Mouse (Mus musculus): ENCODE measurements around the gene Olfr556. TPM values are rescaled to one million over a fixed set of nuclear protein-coding genes. Genes with fewer than 3 reads are reported as not detected.

Gene Olfr556
- not detected in 2 replicates for polyA plus RNA-seq (2012; ENCODE audit: low replicate concordance)

DNA sequence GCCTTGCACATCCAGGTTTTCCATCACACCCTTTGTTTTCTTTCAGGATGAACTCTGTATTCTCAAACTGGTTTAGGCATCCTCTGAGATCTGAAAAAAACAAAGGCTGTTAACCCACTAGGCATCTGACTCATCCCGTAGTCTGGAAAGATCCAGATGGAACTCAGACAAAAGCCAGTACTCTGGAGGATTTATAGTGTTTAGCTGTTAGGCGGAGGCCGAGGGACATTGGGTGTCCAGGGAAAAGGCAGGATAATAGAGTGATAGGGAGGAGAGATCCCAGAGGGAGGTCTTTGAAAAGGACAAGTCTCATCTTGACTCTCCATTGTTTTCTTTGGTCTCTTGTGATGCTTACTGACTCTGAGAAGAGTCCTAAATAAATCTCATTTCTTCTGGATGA lies at the start of gene Olfr556:
TSS of gene Olfr556 (plus strand) at position 301 of the 400 bp plus-strand sequence.

DNA sequence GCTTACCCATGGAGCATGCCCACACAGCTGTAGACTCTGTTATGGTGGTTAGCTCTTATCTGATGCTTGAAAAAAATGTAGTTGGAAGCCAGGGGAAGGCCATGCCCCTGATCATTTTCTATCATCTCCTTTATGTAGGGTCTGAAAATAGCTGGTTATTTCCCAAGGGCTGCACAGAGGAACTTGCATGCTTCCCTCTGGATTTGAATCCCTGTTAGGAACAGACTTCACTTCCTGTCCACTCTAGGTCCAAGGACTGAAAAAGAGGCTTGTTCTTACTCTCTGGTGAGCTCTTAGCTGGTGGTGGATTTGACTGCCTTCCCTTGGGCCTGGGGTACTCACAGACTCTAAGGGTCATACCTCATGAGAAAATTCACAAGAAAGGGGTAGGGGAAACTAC lies 46.6 kb upstream of the Olfr556 start, which contains the start of gene Olfr553:
TSS of gene Olfr553 (minus strand) at position 101 of the 400 bp plus-strand sequence.

DNA sequence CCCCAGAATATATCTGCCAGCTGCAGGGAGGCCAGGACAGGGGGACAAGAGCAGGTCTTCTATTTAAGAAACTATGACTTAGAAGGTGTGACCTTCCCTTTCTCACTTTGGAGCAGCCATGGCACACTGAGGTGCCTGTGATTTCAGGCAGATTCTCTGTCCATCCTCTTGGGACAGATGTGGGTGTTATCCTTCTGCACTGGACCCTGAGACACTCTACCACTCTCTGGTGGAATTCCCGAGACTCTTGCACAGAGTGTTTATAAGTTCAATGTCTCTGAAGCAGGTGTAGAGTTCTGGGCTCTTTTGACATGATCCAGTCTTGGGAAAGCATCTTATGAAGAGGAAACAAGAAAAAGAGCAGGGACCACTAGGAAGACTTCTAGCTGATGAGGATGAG lies 26.6 kb upstream of the Olfr556 start, which contains the start of gene Olfr554:
TSS of gene Olfr554 (plus strand) at position 301 of the 400 bp plus-strand sequence.

DNA sequence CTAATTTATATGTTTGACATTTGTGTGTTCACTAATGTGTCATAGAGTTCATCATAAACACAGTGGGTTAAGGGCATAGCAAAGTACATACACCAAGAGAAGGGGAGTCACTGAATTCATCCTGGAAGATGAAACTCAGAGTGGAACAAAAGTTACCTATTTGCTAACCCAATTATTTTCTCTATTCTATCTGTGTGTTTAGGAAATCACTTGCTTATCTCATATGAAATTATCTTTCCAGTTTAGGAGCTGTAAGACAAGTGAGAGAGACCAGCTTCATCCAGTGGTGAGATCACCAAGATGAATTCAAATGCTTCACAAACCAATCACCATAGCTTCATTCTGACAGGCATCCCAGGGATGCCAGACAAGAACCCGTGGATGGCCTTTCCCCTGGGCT lies 6.2 kb upstream of the Olfr556 start, which contains the start of gene Olfr555:
TSS of gene Olfr555 (plus strand) at position 301 of the 400 bp plus-strand sequence.

DNA sequence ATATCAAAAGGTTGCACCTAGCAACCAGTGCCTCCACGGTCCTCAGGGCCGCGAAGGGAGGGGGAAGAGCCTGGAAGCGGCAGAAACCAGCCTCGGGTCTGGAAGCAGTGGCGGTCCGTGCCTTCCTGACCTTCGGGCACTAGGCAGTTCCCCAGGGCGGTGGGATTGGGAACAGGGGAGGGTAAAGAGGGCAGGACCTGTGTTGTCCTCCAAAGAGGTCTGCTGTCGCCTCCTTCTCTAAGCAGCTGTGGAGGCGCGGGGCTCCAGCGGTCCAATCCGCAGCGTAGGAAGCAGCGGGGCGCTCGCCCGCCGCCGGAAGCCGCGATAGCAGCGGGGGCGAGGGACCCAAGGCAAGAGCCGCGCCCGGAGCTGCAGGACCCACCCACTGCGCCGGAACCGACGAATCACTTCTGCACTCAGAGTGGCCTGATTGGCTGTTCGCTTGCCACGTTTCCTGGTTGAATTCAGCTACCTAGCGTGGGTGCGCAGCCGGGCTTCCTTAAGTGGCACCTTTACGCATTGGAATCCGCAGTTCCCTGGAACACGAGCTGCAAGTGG lies 22.3 kb downstream of the Olfr556 start, which contains the start of gene Trim68:
TSS of gene Trim68 (minus strand) at position 384 of the 558 bp plus-strand sequence.

DNA sequence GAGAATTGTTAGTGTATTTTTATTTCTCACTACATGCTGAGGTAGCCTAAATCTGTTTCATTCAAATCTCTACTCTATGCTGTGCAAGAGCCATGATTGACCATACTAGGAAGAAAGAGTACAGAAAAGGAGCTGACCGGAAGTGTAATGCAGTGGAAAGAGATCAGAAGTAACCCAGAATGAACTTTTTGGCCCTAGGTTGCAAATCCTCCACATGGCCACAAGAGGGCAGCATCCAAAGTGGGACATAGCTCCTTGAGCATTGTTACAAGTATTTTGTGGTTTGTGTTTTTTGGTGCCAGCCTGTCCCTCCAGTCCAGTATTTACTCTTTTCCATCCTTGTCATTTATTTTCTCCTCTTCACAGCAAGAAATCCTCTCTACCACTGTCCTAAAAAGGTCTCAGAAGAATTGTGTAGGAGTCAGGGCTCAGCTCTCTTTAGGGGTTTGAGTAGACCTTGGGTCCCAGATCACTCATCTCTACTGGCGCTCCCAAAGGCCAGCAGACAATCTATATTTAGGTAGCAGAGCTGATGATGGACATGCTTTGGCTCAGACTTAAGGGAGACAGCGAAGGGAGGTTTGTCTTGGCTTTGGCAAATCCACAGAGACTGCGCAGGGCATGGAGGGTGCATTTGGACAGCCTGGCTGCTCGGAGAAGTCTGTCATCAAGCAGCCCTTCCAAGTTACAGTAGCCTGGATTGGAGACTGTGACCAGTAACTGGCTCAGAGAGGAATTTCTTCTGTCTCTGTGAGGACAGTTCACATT lies 30.8 kb downstream of the Olfr556 start, which contains the start of gene Olfr557:
TSS of gene Olfr557 (plus strand) at position 553 of the 768 bp plus-strand sequence.

DNA sequence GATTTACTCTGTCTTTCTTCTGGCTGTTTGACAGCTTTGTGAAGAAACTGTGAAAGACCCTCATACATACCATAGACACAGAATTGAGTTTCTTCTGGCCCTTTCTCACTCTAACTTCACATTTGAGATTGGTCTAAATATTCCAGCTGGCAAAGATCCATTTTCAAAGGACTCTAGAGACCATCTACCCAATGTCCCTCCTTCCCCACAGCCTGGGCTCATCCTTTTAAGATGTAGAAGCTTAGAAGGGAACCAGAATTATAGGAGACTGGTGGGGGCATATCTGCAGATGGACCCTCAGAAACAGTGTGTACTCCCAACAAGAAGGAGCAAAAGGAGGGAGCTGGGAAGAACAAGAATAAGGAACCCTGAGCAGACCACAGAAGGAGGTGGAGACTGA lies 37.2 kb downstream of the Olfr556 start, which contains the start of gene Olfr558:
TSS of gene Olfr558 (plus strand) at position 301 of the 400 bp plus-strand sequence.

DNA sequence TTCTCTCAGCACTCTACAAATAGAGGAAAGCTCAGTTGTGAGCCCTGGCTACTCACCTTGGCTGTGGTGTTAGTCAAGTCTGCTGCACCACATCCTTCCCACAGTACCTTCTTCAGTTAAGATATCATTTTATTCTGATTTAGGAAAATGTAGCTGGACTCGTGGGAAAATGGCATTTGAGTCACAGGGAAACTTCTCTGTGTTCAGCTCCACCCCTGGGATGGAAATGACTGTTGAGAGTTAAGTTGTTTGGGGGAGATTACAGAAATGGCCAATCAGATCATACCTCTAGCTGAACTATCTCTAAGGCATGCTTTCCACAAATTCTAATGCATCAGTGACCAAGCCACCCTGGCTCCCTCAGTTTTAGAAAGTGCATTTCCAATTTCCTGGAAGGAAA lies 54.3 kb downstream of the Olfr556 start, which contains the start of gene Olfr33:
TSS of gene Olfr33 (minus strand) at position 101 of the 400 bp plus-strand sequence.

Other genes with a start within 250 kb of the Olfr556 start
- 19.3 and 87.3 TPM in 2 replicates for gene Rrm1, start 223.2 kb upstream of the Olfr556 start, polyA plus RNA-seq (2012; ENCODE audit: low replicate concordance)
- not detected in 2 replicates for gene Olfr543, start 183.2 kb upstream of the Olfr556 start, polyA plus RNA-seq (2012; ENCODE audit: low replicate concordance)
- gene Olfr544, start 176.6 kb upstream of the Olfr556 start, polyA plus RNA-seq (2012; ENCODE audit: low replicate concordance): not detected in 2 replicates
- not detected in 2 replicates for gene Olfr545, start 165.3 kb upstream of the Olfr556 start, polyA plus RNA-seq (2012; ENCODE audit: low replicate concordance)
- gene Olfr547, start 130.2 kb upstream of the Olfr556 start, polyA plus RNA-seq (2012; ENCODE audit: low replicate concordance): not detected in 2 replicates
- not detected in 2 replicates for gene Olfr548-ps1, start 124.0 kb upstream of the Olfr556 start, polyA plus RNA-seq (2012; ENCODE audit: low replicate concordance)
- gene Olfr549, start 115.0 kb upstream of the Olfr556 start, polyA plus RNA-seq (2012; ENCODE audit: low replicate concordance): not detected in 2 replicates
- 2.1 and 6.2 TPM in 2 replicates for gene Trim21, start 99.4 kb upstream of the Olfr556 start, polyA plus RNA-seq (2012; ENCODE audit: low replicate concordance)
- gene Olfr550, start 93.5 kb upstream of the Olfr556 start, polyA plus RNA-seq (2012; ENCODE audit: low replicate concordance): not detected in 2 replicates
- gene Olfr551, start 73.0 kb upstream of the Olfr556 start, polyA plus RNA-seq (2012; ENCODE audit: low replicate concordance): not detected in 2 replicates
- gene Olfr552, start 67.1 kb upstream of the Olfr556 start, polyA plus RNA-seq (2012; ENCODE audit: low replicate concordance): 0.06 TPM in 1 of 2 replicates, not detected in the other
- gene Olfr553, start 46.7 kb upstream of the Olfr556 start, polyA plus RNA-seq (2012; ENCODE audit: low replicate concordance): 0.37 TPM in 1 of 2 replicates, not detected in the other
- 0.07 TPM in 1 of 2 replicates, not detected in the other for gene Olfr554, start 26.5 kb upstream of the Olfr556 start, polyA plus RNA-seq (2012; ENCODE audit: low replicate concordance)
- gene Olfr555, start 6.1 kb upstream of the Olfr556 start, polyA plus RNA-seq (2012; ENCODE audit: low replicate concordance): not detected in 2 replicates
- 0.35 and 1.2 TPM in 2 replicates for gene Trim68, start 22.4 kb downstream of the Olfr556 start, polyA plus RNA-seq (2012; ENCODE audit: low replicate concordance)
- gene Olfr557, start 31.0 kb downstream of the Olfr556 start, polyA plus RNA-seq (2012; ENCODE audit: low replicate concordance): not detected in 2 replicates
- not detected in 2 replicates for gene Olfr558, start 37.3 kb downstream of the Olfr556 start, polyA plus RNA-seq (2012; ENCODE audit: low replicate concordance)
- gene Olfr33, start 54.2 kb downstream of the Olfr556 start, polyA plus RNA-seq (2012; ENCODE audit: low replicate concordance): not detected in 2 replicates
- gene Olfr559, start 62.6 kb downstream of the Olfr556 start, polyA plus RNA-seq (2012; ENCODE audit: low replicate concordance): not detected in 2 replicates
- gene Olfr560, start 94.5 kb downstream of the Olfr556 start, polyA plus RNA-seq (2012; ENCODE audit: low replicate concordance): not detected in 2 replicates
- not detected in 2 replicates for gene Olfr78, start 94.6 kb downstream of the Olfr556 start, polyA plus RNA-seq (2012; ENCODE audit: low replicate concordance)
- gene Olfr561, start 106.3 kb downstream of the Olfr556 start, polyA plus RNA-seq (2012; ENCODE audit: low replicate concordance): not detected in 2 replicates
- gene Olfr564, start 138.6 kb downstream of the Olfr556 start, polyA plus RNA-seq (2012; ENCODE audit: low replicate concordance): not detected in 2 replicates
- gene Olfr566, start 193.9 kb downstream of the Olfr556 start, polyA plus RNA-seq (2012; ENCODE audit: low replicate concordance): not detected in 2 replicates
- gene Olfr568, start 212.2 kb downstream of the Olfr556 start, polyA plus RNA-seq (2012; ENCODE audit: low replicate concordance): not detected in 2 replicates
- gene Olfr569, start 226.0 kb downstream of the Olfr556 start, polyA plus RNA-seq (2012; ENCODE audit: low replicate concordance): not detected in 2 replicates
- gene Olfr570, start 229.7 kb downstream of the Olfr556 start, polyA plus RNA-seq (2012; ENCODE audit: low replicate concordance): not detected in 2 replicates